Mouse (Mus musculus) ES-E14 (cell line): ENCODE data around the gene Sash1.

Experiments used
- CHD2 ChIP-seq: IDR thresholded peaks from 2 replicates; pipeline ENCODE4 v1.6.1; 2014; ENCODE audit warnings: mild to moderate bottlenecking, low read depth, low read length, inconsistent platforms
- MAFK ChIP-seq: IDR thresholded peaks from 2 replicates; pipeline ENCODE4 v1.6.1; 2014; ENCODE audit warnings: mild to moderate bottlenecking, low read depth, low read length, inconsistent platforms; ENCODE audit not compliant: insufficient read depth
- ZNF384 ChIP-seq: IDR thresholded peaks from 2 replicates; pipeline ENCODE4 v1.6.1; 2012; ENCODE audit warnings: low read depth, low read length, inconsistent platforms

DNA sequence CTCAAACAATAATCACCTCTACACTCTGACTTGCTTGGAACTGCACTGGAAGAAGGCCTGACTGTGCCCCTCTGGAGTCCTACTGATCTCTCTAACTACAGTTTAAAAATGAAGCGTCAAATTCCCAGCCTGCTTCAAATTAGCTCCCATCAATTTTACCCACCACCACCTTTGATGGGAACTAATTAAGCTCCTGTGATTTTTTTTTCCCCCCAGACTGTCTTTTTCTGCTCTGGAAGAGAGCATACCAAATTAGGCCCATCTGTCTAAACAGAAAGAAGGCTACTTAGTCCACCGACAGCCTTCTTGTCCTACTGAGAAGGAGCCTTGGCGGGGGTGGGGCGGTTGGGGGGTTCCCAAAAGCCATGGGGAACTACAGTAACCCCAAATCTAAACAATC lies 37.9 kb downstream of the Sash1 start:
- no peak for TF ChIP-seq CHD2
- TF ChIP-seq MAFK = no peak
- TF ChIP-seq ZNF384 = no peak
